Mouse (Mus musculus) embryonic facial prominence, embryonic 13.5 days (tissue): ENCODE measurements around the gene Csnk2b. TPM values are rescaled to one million over a fixed set of nuclear protein-coding genes. Genes with fewer than 3 reads are reported as not detected.
"Not testable (repeated sequence)": the region's sequence is repeated elsewhere in the genome, so short reads cannot be mapped to it uniquely, and the experiment has no call there.

Source experiments
- ATAC-seq: fragments of 200-750 bp; cut with Nextera tagmentation; 2 replicates; pipeline ENCODE4 v1.8.0; 2017; ENCODE audit warnings: low read depth; ENCODE audit not compliant: insufficient number of reproducible peaks, insufficient read depth, low FRiP score, low TSS enrichment
- H3K27ac ChIP-seq: fragments of 300-500 bp; sonication (generic); 2 replicates; pipeline ENCODE4 v1.5.1; 2015; ENCODE audit warnings: moderate library complexity, mild to moderate bottlenecking, inconsistent platforms
- H3K27me3 ChIP-seq: fragments of 300-500 bp; sonication (generic); 2 replicates; pipeline ENCODE4 v1.6.1; 2015; ENCODE audit warnings: mild to moderate bottlenecking, inconsistent platforms
- H3K36me3 ChIP-seq: fragments of 300-500 bp; sonication (generic); 2 replicates; pipeline ENCODE4 v1.6.1; 2015; ENCODE audit warnings: mild to moderate bottlenecking, inconsistent platforms
- H3K4me1 ChIP-seq: fragments of 300-500 bp; sonication (generic); 2 replicates; pipeline ENCODE4 v1.6.1; 2015; ENCODE audit warnings: inconsistent platforms
- H3K4me2 ChIP-seq: fragments of 300-500 bp; sonication (generic); 2 replicates; pipeline ENCODE4 v1.6.1; 2015; ENCODE audit warnings: moderate library complexity, mild to moderate bottlenecking, inconsistent platforms
- H3K4me3 ChIP-seq: fragments of 300-500 bp; sonication (generic); 2 replicates; pipeline ENCODE4 v1.5.1; 2015; ENCODE audit warnings: mild to moderate bottlenecking, inconsistent platforms
- H3K9ac ChIP-seq: fragments of 300-500 bp; sonication (generic); 2 replicates; pipeline ENCODE4 v1.6.1; 2015; ENCODE audit warnings: mild to moderate bottlenecking, inconsistent platforms
- H3K9me3 ChIP-seq: fragments of 300-500 bp; sonication (generic); 2 replicates; pipeline ENCODE4 v1.6.1; 2016; ENCODE audit warnings: inconsistent platforms
- WGBS: fragments of 180-500 bp; shearing (Covaris S2); methylation state at CpG from one replicate; pipeline ENCODE4 v1.1.7; 2015; ENCODE audit warnings: mixed read lengths; 5-methylcytosine and 5-hydroxymethylcytosine counted together
- polyA plus RNA-seq: library from polyadenylated mRNA; unstranded; fragments of >200 nt; fragmentation: Nextera tagmentation; extraction: Ambion mirVana; gene quantifications from 2 replicates; pipeline ENCODE4 v1.2.1, GENCODE M21; 2015

The Csnk2b gene
- polyA plus RNA-seq, 1 experiment from 2014 or later: 298 TPM

DNA sequence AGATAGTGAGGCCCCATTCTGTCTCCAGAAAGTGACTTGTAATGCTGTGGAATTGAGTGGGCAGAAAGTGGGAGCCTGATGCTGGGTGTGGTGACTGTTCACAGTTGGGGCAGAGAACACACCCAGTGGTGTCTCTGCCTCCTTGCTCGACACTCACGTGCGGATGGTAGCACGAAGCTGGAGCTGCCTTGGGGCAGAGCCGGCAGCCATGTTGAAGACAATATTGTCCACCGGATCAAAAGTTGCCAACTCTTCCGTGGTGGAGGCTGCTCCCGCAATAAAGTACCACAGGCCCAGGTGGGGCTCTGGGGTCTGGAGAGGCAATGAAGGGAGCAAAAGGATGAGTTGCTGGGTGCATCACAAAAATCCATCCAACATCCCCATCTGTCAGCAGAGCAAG, 9.2 kb upstream of the Csnk2b start:
- no peak for ATAC-seq
- 90% methylated on average over 8 of the region's 8 CpGs for WGBS
- Histone ChIP-seq H3K9ac (no peak overlapping the region), H3K4me2 (no peak overlapping the region), H3K27me3 (no peaks in the 10 kb centered on the region), H3K36me3 (peaks cover 29% of the 10 kb centered on the region), H3K4me1 (peaks cover 14% of the 10 kb centered on the region), H3K9me3 (no peaks in the 10 kb centered on the region), H3K27ac (no peak overlapping the region), H3K4me3 (no peak overlapping the region)

DNA sequence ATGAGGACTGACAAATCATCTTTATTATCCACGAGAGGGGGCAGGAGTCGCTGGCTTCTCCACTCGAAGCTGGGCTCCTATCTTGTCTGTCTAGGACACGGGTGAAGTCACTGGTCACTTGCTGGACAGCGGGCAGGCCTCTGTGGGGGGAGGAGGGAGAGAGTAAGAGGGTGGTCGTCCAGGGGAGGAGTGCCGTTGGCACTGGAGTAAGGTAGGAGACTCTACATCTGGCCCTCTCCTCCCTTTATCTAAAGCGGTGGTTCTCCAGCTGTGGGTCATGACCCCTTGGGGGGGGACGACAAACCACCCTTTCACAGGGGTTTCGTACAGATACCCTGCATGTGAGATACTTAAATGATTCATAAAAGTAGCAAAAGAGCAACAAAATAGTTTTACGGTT, 7.1 kb upstream of the Csnk2b start:
- Histone ChIP-seq H3K4me2 (no peak overlapping the region), H3K4me1 (peaks cover 23% of the 10 kb centered on the region), H3K27me3 (no peaks in the 10 kb centered on the region), H3K27ac (no peak overlapping the region), H3K9ac (no peak overlapping the region), H3K36me3 (peaks cover 38% of the 10 kb centered on the region), H3K4me3 (no peak overlapping the region), H3K9me3 (no peaks in the 10 kb centered on the region)
- no peak for ATAC-seq
- 77% methylated on average over 11 of the region's 11 CpGs for WGBS

DNA sequence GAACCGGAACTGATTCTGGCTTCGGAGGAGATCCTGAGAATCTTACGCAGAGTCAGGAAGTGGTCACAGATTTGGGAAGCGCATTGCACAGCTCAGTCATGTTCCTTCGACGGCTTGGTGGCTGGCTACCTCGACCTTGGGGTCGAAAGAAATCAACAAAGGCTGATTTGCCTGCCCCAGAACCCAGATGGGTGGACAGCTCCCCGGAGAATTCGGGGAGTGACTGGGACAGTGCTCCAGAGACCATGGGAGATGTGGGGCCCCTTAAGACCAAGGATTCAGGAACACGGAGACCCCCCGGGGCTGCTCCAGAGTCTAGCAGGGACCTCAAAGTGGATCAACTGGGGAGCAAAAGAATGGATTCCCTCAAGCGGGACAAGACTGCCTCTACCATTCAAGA, 5.2 kb upstream of the Csnk2b start:
- H3K36me3 ChIP-seq: peaks cover 45% of the 10 kb centered on the region
- H3K27me3 ChIP-seq: no peaks in the 10 kb centered on the region
- H3K9ac ChIP-seq: peak overlapping the region; percentile 89
- peak overlapping the region; percentile 82 for H3K4me3 ChIP-seq
- H3K27ac ChIP-seq: peak overlapping the region; percentile 88; the same call in 1 of the 2 replicates
- H3K4me2 ChIP-seq: peak overlapping the region; percentile 83
- H3K9me3 ChIP-seq: no peaks in the 10 kb centered on the region
- H3K4me1 ChIP-seq: peaks cover 30% of the 10 kb centered on the region
- ATAC-seq: no peak
- WGBS: 67% methylated on average over 13 of the region's 13 CpGs

DNA sequence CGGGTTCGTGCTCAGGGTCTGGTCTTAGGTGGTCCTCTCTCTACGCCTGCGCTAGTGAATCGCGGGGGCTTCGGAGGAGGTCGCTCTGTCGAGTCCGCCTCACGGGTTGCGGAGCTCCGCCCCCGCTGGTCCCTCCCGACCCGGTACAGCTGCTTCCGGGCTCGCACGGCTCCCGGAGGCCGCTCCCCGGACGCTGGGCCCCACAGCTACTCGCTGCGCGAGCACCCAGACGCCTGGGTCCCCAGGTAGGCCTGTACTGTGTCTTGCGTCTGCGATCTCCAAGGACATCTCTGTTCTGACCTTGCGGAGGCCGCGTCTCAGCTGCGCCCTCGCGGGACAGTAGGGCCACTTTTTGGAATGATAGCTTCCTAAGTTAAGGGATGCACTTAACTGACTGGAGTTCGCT, 4.4 kb upstream of the Csnk2b start, which contains the start of gene D17H6S53E:
D17H6S53E (plus strand) TSS at position 168 of the 406 bp plus-strand sequence.
- H3K36me3 ChIP-seq: peaks cover 45% of the 10 kb centered on the region
- H3K4me3 ChIP-seq: peak within 1 kb of the TSS; percentile 82
- H3K4me1 ChIP-seq: peaks cover 31% of the 10 kb centered on the region
- peak; percentile 70; the same call in 1 of the 2 replicates for ATAC-seq
- peak within 1 kb of the TSS; percentile 89 for H3K9ac ChIP-seq
- H3K27ac ChIP-seq: peak within 1 kb of the TSS; percentile 88
- H3K4me2 ChIP-seq: peak within 1 kb of the TSS; percentile 83
- H3K27me3 ChIP-seq: no peaks in the 10 kb centered on the region
- WGBS: under 1% methylated on average over 36 of the region's 36 CpGs
- H3K9me3 ChIP-seq: no peaks in the 10 kb centered on the region

DNA sequence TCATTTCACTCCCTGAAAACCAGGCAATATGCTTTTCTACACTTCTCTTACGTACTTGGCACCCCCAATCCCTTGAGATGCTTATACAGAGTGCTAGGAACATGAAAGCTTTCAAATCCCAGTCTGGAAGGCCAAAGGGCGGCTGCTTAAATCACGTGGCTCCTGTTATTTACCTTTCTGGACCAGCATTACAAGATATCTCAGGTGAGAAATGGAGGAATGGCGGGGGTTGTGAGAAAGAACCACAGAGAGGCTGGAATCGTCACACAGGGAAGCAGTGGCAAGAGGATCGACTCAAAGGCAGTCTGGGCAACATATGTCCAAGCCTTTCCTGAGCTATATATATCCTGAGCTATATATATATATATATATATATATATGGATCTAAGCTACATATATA, 3.7 kb upstream of the Csnk2b start:
- Histone ChIP-seq H3K4me2 (peak overlapping the region; percentile 83), H3K4me1 (peaks cover 31% of the 10 kb centered on the region), H3K27ac (peak overlapping the region; percentile 88; the same call in 1 of the 2 replicates), H3K9ac (peak overlapping the region; percentile 89), H3K36me3 (peaks cover 41% of the 10 kb centered on the region), H3K4me3 (peak overlapping the region; percentile 82), H3K9me3 (no peaks in the 10 kb centered on the region), H3K27me3 (no peaks in the 10 kb centered on the region)
- ATAC-seq: no peak
- 29% methylated on average over 6 of the region's 6 CpGs for WGBS

DNA sequence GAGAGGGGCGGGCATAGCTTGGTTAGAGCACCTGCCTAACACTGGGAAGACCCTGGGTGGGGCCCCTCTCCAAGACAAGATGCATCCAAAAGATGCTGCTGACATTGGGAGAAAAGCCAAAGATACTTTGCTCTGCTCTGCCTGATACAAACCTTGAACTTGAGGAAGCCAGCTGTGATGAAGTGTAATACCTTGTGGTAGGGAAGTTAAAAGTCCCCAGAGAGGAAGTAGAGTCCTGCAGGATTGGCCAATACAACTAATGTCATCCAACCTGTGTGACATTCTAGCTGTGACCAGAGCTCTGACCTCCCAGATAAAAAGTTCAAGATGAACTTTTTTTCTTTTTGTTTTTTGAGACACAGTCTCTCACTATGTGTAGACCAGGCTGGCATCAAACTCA, 3.2 kb upstream of the Csnk2b start:
- peaks cover 35% of the 10 kb centered on the region for H3K4me1 ChIP-seq
- peaks cover 37% of the 10 kb centered on the region for H3K36me3 ChIP-seq
- no peak overlapping the region for H3K27ac ChIP-seq
- H3K4me2 ChIP-seq: peak overlapping the region; percentile 83; the same call in 1 of the 2 replicates
- H3K9me3 ChIP-seq: no peaks in the 10 kb centered on the region
- H3K9ac ChIP-seq: peak overlapping the region; percentile 89
- H3K4me3 ChIP-seq: no peak overlapping the region; the same call in 1 of the 2 replicates
- 95% methylated on average over 1 of the region's 1 CpGs for WGBS
- no peak for ATAC-seq
- no peaks in the 10 kb centered on the region for H3K27me3 ChIP-seq

DNA sequence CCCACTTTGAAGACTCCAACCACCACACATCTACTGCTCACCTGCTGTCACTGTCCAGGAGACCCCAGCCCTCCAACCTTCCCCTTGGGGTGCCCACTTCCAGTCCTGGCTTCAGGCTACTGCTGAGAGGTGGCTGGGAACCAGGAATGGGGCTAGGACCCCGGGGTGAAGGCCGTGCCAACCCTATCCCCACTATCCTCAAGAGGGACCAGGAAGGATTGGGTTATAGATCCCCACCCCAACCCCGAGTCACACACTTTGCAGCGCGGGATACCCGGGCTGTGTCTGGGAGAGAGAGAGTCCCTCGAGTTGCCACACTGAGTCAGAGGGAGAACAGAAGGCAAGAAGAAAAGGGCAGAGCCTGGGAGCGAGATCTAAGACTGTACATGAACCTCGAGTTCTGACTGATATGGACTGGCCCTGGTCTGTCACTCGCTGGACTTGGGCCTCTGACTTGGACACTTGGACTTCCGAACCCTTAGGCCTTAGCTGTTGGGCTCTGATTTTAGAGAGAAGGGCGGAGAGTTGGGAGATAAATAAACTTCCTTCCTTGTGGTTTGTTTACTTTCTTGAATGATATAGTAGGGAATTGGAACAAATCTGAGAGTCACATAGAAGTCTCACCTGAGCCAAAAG, 2.5 kb upstream of the Csnk2b start:
- not testable (repeated sequence) for H3K4me2 ChIP-seq, H3K27me3 ChIP-seq, H3K4me3 ChIP-seq, ATAC-seq, H3K9ac ChIP-seq, H3K9me3 ChIP-seq, H3K27ac ChIP-seq
- WGBS: 95% methylated on average over 12 of the region's 12 CpGs
- Histone ChIP-seq H3K36me3 (peaks cover 36% of the 10 kb centered on the region), H3K4me1 (peaks cover 40% of the 10 kb centered on the region)

DNA sequence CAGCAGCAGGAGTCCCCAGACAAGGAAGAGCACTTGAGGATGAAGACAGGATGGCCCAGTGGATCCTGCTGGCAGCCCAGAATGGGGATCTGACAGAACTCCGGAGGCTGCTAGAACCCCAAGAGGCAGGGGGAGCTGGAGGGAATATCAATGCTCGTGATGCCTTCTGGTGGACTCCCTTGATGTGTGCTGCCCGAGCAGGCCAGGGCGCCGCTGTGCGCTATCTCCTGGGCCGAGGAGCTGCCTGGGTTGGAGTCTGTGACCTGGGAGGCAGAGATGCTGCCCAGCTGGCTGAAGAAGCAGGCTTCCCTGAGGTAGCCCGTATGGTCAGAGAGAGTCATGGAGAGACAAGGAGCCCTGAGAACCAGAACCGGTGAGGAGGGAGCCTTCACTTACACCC, 1.4 kb upstream of the Csnk2b start:
- Histone ChIP-seq H3K36me3 (peaks cover 37% of the 10 kb centered on the region), H3K4me1 (peaks cover 40% of the 10 kb centered on the region)
- not testable (repeated sequence) for H3K9me3 ChIP-seq, ATAC-seq, H3K27me3 ChIP-seq, H3K4me3 ChIP-seq, H3K27ac ChIP-seq, H3K9ac ChIP-seq, H3K4me2 ChIP-seq
- WGBS: 90% methylated on average over 9 of the region's 9 CpGs

DNA sequence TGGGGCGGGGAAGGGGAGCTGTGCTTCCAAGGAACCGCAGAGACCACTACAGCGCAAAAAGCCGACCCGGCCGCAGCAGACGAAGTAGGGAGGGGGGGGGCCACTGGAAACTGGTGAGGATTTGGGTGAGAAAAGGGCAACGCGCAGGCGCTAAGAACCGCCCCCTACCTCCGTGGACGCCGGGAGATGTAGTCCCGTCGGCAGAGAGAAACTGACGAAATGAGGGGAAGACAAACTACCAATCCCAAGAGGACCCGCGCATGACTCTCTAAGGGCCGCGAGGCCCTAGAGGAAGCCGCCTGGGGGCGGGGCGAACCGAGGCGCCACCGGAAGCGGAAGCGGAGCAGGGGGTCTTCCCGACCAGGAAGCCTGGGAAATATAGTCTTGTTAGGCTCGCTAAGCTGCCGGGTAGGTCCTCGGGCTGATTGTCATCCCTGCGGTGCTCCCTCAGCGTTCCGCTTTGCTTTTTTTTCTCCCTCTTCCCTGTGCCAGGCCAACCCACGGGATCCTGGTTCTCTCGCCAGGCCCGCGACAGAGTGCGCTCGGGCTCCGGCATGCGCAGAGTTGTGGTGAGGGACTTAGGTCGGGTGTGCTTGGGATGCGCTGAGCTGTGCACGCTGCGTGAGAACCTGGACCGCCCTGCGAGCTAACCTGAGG, 582 bp downstream of the Csnk2b start, which contains the start of gene Gpank1:
Gpank1 (plus strand) TSS at position 313 of the 657 bp plus-strand sequence.
- Histone ChIP-seq H3K4me1 (peaks cover 26% of the 10 kb centered on the region), H3K27me3 (no peaks in the 10 kb centered on the region), H3K9me3 (no peaks in the 10 kb centered on the region), H3K36me3 (peaks cover 46% of the 10 kb centered on the region), H3K9ac (peak within 1 kb of the TSS; percentile 95), H3K4me3 (peak within 1 kb of the TSS; percentile 94), H3K27ac (peak within 1 kb of the TSS; percentile 93), H3K4me2 (peak within 1 kb of the TSS; percentile 94)
- ATAC-seq: peak; percentile 89
- under 1% methylated on average over 50 of the region's 50 CpGs for WGBS

DNA sequence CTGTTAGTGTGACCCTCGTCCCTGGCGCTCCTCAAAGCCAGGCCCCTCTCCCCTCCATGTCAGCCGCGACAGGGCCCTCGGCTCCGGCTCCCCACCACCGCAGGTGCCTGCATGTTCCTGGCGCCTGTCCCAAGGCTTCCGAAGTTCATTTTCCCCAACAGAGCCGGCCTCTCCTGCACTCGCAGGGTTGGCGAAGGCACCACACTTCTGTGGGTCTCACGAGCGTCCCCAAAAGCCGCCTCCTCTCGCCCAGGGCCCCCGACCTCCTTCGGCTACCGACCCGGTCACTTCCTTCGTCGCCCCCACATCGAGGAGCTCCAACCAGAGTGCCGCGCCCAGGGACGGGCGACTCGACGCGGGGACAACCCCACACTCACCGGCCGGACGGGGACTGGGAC, 1.1 kb downstream of the Csnk2b start:
- Histone ChIP-seq H3K36me3 (peaks cover 51% of the 10 kb centered on the region), H3K27ac (peak overlapping the region; percentile 60; the same call in 1 of the 2 replicates), H3K4me3 (peak overlapping the region; percentile 94), H3K9ac (peak overlapping the region; percentile 95), H3K4me1 (peaks cover 26% of the 10 kb centered on the region), H3K27me3 (no peaks in the 10 kb centered on the region), H3K9me3 (no peaks in the 10 kb centered on the region), H3K4me2 (peak overlapping the region; percentile 94)
- WGBS: under 1% methylated on average over 33 of the region's 33 CpGs
- ATAC-seq: no peak

DNA sequence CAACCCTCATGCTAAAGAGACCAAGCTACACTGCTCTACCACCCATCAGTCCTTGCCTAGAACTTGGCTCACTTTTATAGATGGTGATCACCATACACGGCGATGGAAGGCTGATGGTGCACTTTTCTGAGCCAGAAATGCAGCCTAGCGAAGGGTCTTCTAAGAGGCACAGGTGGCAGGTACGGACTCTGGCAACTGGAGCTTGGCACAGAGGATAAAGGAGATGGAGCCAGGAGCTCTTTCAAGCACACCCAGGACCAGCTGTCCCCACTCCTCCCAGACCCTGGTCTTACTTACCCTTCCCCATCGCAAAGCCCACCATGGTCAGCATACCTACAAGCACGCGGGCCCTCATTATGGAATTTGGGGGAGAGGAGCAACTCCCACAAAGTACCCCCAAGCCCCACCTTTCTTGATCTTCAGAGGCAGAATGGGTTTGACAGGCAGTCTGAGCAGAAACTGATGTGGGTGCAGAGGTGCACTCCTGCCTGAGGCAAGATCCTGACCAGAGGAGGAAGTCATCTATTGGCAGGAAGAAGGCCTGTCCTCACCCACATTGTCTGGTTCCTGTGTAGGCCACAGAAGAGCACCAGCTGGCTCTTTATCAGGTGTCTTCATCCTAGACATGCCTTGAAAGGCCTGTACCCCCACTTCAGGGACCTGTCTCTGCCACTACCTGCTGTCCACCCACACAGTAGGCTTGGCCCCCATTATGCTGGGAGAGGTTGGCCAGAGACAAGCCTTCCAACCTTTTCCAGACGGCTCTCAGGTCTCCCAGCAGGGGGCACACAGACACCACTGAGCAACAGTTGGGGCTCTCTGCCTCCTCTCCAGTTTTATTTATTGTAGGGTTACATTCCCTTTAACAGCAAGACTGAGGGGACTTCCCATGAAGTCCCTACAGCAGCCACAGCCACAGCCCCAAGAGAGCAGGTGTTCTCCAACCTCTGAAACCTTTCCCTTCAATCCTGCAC, 6.5 kb downstream of the Csnk2b start, which contains the start of gene Ly6g5b:
Ly6g5b (minus strand) TSS at position 383 of the 974 bp plus-strand sequence.
- Histone ChIP-seq H3K4me3 (no peak within 1 kb of the TSS), H3K27me3 (no peaks in the 10 kb centered on the region)
- 85% methylated on average over 8 of the region's 8 CpGs for WGBS

More for the DNA sequence above, 6.5 kb downstream of the Csnk2b start, which contains the start of gene Ly6g5b:
- H3K9ac ChIP-seq: no peak within 1 kb of the TSS
- H3K36me3 ChIP-seq: peaks cover 56% of the 10 kb centered on the region
- peaks cover 8% of the 10 kb centered on the region for H3K4me1 ChIP-seq
- no peak within 1 kb of the TSS for H3K27ac ChIP-seq
- ATAC-seq: no peak
- H3K9me3 ChIP-seq: no peaks in the 10 kb centered on the region
- H3K4me2 ChIP-seq: no peak within 1 kb of the TSS
